Mouse (Mus musculus) G1E (cell line): ENCODE data around the gene Gm10663. TPM values are rescaled to one million over a fixed set of nuclear protein-coding genes. Genes with fewer than 3 reads are reported as not detected.

ENCODE experiments used
- ATAC-seq: 2 replicates; pipeline ENCODE4 v1.8.0; 2016; ENCODE audit warnings: mild to moderate bottlenecking; ENCODE audit not compliant: insufficient number of reproducible peaks, poor library complexity, low FRiP score, severe bottlenecking; ENCODE audit errors: extremely low read depth
- DNase-seq: peaks from one replicate; pipeline ENCODE4 v3.0.0; 2012; ENCODE audit warnings: low spot score
- H3K27me3 ChIP-seq: 2 replicates; pipeline ENCODE4 v1.6.1; 2012; ENCODE audit warnings: mild to moderate bottlenecking, low read length, inconsistent platforms; ENCODE audit not compliant: insufficient read depth
- H3K36me3 ChIP-seq: replicated peaks from 2 replicates; pipeline ENCODE3; 2012; ENCODE audit warnings: mild to moderate bottlenecking, inconsistent platforms
- H3K4me1 ChIP-seq: 2 replicates; pipeline ENCODE4 v1.6.1; 2012; ENCODE audit warnings: low read depth, low read length, inconsistent platforms, mixed read lengths; ENCODE audit not compliant: insufficient read depth
- H3K4me3 ChIP-seq: 2 replicates; pipeline ENCODE4 v1.5.1; 2012; ENCODE audit warnings: low read depth, mild to moderate bottlenecking, inconsistent platforms, low read length, moderate library complexity, mixed read lengths
- H3K9me3 ChIP-seq: replicated peaks from 2 replicates; pipeline ENCODE4 v1.6.1; 2012; ENCODE audit warnings: inconsistent platforms
- CTCF ChIP-seq: IDR thresholded peaks from 2 replicates; pipeline ENCODE4 v1.5.1; 2012; ENCODE audit warnings: low read depth, low read length, inconsistent platforms, mixed read lengths
- GATA1 ChIP-seq: IDR thresholded peaks from 2 replicates; pipeline ENCODE4 v1.6.1; 2012; ENCODE audit warnings: borderline replicate concordance, low read length, inconsistent platforms, mixed read lengths
- GATA2 ChIP-seq: IDR thresholded peaks from 2 replicates; pipeline ENCODE4 v1.6.1; 2012; ENCODE audit warnings: low read depth, low read length, inconsistent platforms, borderline replicate concordance
- POLR2AphosphoS5 ChIP-seq: IDR thresholded peaks from 2 replicates; pipeline ENCODE4 v1.6.1; 2012; ENCODE audit warnings: low read depth, low read length, inconsistent platforms; ENCODE audit not compliant: insufficient replicate concordance
- TAL1 ChIP-seq: conservative IDR thresholded peaks from 2 replicates; pipeline ENCODE4 v1.6.1; 2012; ENCODE audit warnings: low read depth, low read length, inconsistent platforms, mixed read lengths
- polyA plus RNA-seq: library from polyadenylated mRNA; stranded (reverse); fragments of >175 nt; gene quantifications from 2 replicates; pipeline ENCODE4 v1.2.3, GENCODE M21; 2012
- total RNA-seq, 2 experiments: library from RNA; stranded (forward) in 1 of 2; stranded (reverse) in 1 of 2; fragments of 200-1000 nt in 1 of 2; fragments of >200 nt in 1 of 2; fragmentation: Nextera tagmentation in 1 of 2; gene quantifications; 2 replicates each; pipeline ENCODE4 v1.2.3; 2014 to 2017

Gm10663 gene
- total and polyA plus RNA-seq, 3 experiments = not detected

DNA sequence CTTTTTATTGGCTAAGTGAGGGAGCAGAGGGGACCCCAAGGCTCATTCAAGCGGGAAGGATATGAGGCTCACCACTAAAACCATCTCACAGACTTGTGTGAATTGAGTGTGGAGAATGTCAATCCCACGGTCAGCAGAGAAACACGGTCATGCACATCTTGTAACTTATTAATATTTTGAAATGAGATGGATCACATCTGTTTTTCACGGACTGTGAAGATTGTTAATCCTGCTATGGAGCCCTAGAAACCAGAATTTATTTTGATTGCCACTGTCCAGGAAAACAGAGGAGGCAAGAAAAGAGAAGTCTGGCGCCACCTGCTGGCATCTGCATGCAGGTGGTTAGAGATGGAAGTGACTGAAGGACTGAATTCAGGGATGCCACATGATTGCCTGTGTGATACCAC lies 35.5 kb downstream of the Gm10663 start:
- ATAC-seq (peak; percentile 15; the same call in 1 of the 2 replicates), DNase-seq (peak; percentile 52)
- Histone ChIP-seq H3K9me3 (no peaks in the 10 kb centered on the region), H3K36me3 (no peaks in the 10 kb centered on the region), H3K4me3 (no peak overlapping the region), H3K4me1 (peaks cover 25% of the 10 kb centered on the region), H3K27me3 (no peaks in the 10 kb centered on the region; the same call in 1 of the 2 replicates)
- TF ChIP-seq GATA2 (no peak), TAL1 (no peak), POLR2AphosphoS5 (no peak), GATA1 (no peak), CTCF (peak; percentile 77)

DNA sequence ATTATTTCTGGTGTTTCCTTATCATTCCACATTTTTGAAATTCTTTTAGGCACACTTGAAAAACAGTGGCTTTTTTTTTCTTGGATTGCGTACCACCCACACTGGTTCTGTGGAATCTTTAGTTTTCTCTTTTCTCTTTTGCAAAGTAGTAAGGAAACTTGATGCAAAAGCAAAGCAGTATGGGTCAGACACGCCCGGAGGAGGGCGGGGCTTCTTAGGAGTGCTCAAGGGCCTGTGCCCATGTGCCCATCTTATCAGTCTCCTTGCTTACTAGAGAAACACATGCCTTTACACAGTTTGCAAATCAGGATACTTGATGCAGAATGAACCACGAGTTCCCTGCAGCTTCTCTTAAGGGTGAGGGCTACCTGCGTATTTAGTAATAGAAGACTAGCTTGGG lies 37.3 kb downstream of the Gm10663 start:
- ATAC-seq = no peak
- no peak for DNase-seq
- Histone ChIP-seq H3K4me3 (no peak overlapping the region), H3K4me1 (peaks cover 22% of the 10 kb centered on the region), H3K9me3 (no peaks in the 10 kb centered on the region), H3K36me3 (no peaks in the 10 kb centered on the region), H3K27me3 (no peaks in the 10 kb centered on the region; the same call in 1 of the 2 replicates)
- no peak for TF ChIP-seq TAL1
- TF ChIP-seq GATA1 = no peak
- no peak for TF ChIP-seq GATA2
- no peak for TF ChIP-seq CTCF
- no peak for TF ChIP-seq POLR2AphosphoS5

DNA sequence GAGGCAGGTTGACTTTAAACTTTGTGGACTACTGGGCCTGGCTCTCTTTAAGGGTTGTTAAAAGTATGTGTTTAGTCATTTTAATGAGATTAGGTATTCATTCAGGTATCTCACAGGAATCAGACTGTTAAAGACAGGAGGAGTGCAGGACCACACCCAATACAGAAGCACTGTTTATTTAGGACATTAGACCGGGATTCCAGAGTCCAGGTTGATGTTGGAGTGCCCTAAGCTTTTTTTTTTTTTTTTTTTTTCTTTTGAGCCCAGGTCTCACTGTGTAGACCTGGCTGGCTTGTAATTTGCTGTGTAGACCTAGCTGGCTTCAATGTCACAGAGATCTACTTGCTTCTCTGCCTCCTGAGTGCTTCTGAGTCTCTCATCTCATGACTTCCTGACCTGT lies 51.2 kb downstream of the Gm10663 start:
- TF ChIP-seq TAL1 (no peak), GATA1 (no peak), GATA2 (no peak), CTCF (no peak)
- H3K9me3 ChIP-seq = no peaks in the 10 kb centered on the region
- no peaks in the 10 kb centered on the region for H3K36me3 ChIP-seq
- DNase-seq (no peak), ATAC-seq (no peak)
- H3K4me1 ChIP-seq = no peaks in the 10 kb centered on the region
- H3K27me3 ChIP-seq = 0 out of 2 replicates have a peak, but pooled peaks cover 2% of the 10 kb centered on the region
- H3K4me3 ChIP-seq = no peak overlapping the region

DNA sequence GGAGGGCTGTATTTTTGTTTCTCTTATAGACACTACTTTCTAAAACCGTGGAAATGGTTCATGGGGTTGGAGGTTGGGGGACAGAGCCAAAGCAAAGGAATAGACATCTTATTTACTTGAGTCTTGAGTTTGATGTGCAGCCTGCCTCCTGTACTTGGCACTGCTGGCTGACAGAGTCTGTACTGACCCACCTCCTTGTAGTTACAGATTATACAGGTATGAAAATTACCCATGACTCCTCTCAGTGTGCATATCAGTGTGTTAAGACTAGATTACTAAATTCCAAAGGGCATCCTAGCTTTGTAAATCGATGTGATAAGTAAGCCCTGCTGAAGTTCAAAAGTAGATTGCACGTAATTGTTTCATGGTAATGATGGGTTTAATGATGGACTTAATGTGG lies 51.6 kb downstream of the Gm10663 start:
- Histone ChIP-seq H3K9me3 (no peaks in the 10 kb centered on the region), H3K27me3 (0 out of 2 replicates have a peak, but pooled peaks cover 2% of the 10 kb centered on the region), H3K4me3 (no peak overlapping the region), H3K36me3 (no peaks in the 10 kb centered on the region), H3K4me1 (no peaks in the 10 kb centered on the region)
- no peak for ATAC-seq
- no peak for DNase-seq
- TF ChIP-seq GATA1 (no peak), POLR2AphosphoS5 (no peak), TAL1 (no peak), CTCF (no peak), GATA2 (no peak)

Other genes with a start within 250 kb of the Gm10663 start
- 8.6 and 8.9 TPM in 2 replicates for gene Klhl2, start 225.0 kb upstream of the Gm10663 start, total RNA-seq (2014; fragmentation: Nextera tagmentation)
- 14.1 and 14.2 TPM in 2 replicates for gene Klhl2, start 225.0 kb upstream of the Gm10663 start, total RNA-seq (2017)
- gene Klhl2, start 225.0 kb upstream of the Gm10663 start, polyA plus RNA-seq = 4.1 and 4.2 TPM in 2 replicates
- gene Tmem192, start 127.8 kb upstream of the Gm10663 start, total RNA-seq (2014; fragmentation: Nextera tagmentation) = 28.4 and 31.2 TPM in 2 replicates
- 24.2 and 25.4 TPM in 2 replicates for gene Tmem192, start 127.8 kb upstream of the Gm10663 start, total RNA-seq (2017)
- 42.5 and 48.1 TPM in 2 replicates for gene Tmem192, start 127.8 kb upstream of the Gm10663 start, polyA plus RNA-seq
- not detected in 2 replicates for gene Trim75, start 87.2 kb upstream of the Gm10663 start, total RNA-seq (2014; fragmentation: Nextera tagmentation)
- gene Trim75, start 87.2 kb upstream of the Gm10663 start, total RNA-seq (2017) = 0.05 and 0.06 TPM in 2 replicates
- not detected in 2 replicates for gene Trim75, start 87.2 kb upstream of the Gm10663 start, polyA plus RNA-seq
- gene Trim61, start 56.5 kb upstream of the Gm10663 start, total RNA-seq (2014; fragmentation: Nextera tagmentation) = not detected in 2 replicates
- 0.05 TPM in 1 of 2 replicates, not detected in the other for gene Trim61, start 56.5 kb upstream of the Gm10663 start, total RNA-seq (2017)
- not detected in 2 replicates for gene Trim61, start 56.5 kb upstream of the Gm10663 start, polyA plus RNA-seq
- not detected in 2 replicates for gene Trim60, start 56.4 kb upstream of the Gm10663 start, total RNA-seq (2014; fragmentation: Nextera tagmentation)
- 0.06 and 0.11 TPM in 2 replicates for gene Trim60, start 56.4 kb upstream of the Gm10663 start, total RNA-seq (2017)
- gene Trim60, start 56.4 kb upstream of the Gm10663 start, polyA plus RNA-seq = not detected in 2 replicates
- gene Apela, start 37.7 kb upstream of the Gm10663 start, total RNA-seq (2014; fragmentation: Nextera tagmentation) = not detected in 2 replicates
- not detected in 2 replicates for gene Apela, start 37.7 kb upstream of the Gm10663 start, total RNA-seq (2017)
- gene Apela, start 37.7 kb upstream of the Gm10663 start, polyA plus RNA-seq = not detected in 2 replicates
- gene BC030870, start 54.5 kb downstream of the Gm10663 start, total RNA-seq (2014; fragmentation: Nextera tagmentation) = not detected in 2 replicates
- gene BC030870, start 54.5 kb downstream of the Gm10663 start, total RNA-seq (2017) = not detected in 2 replicates
- gene BC030870, start 54.5 kb downstream of the Gm10663 start, polyA plus RNA-seq = not detected in 2 replicates